Mouse (Mus musculus): ENCODE data around the gene Fcrl5. TPM values are rescaled to one million over a fixed set of nuclear protein-coding genes. Genes with fewer than 3 reads are reported as not detected.
A peak's percentile ranks its signal among the peaks of the same experiment; 100 is the strongest.

Gene Fcrl5
- polyA plus RNA-seq, 1 experiment from 2014 or later: not detected

GRCm38 (mm10) chr3:87518425-87518824, 82.9 kb downstream of the Fcrl5 start:
- ATAC-seq (ENCODE audit: insufficient read depth): no peak
- H3K9me3 ChIP-seq (replicated peaks): no peaks in the 10 kb centered on the region
- H3K4me1 ChIP-seq (replicated peaks): peaks cover 5% of the 10 kb centered on the region
- no peak overlapping the region for H3K9ac ChIP-seq
- no peaks in the 10 kb centered on the region for H3K27me3 ChIP-seq
- H3K4me3 ChIP-seq (replicated peaks): no peak overlapping the region
- H3K36me3 ChIP-seq (replicated peaks): no peaks in the 10 kb centered on the region
- no peak overlapping the region for H3K27ac ChIP-seq (replicated peaks)
- H3K4me2 ChIP-seq: no peak overlapping the region

DNA sequence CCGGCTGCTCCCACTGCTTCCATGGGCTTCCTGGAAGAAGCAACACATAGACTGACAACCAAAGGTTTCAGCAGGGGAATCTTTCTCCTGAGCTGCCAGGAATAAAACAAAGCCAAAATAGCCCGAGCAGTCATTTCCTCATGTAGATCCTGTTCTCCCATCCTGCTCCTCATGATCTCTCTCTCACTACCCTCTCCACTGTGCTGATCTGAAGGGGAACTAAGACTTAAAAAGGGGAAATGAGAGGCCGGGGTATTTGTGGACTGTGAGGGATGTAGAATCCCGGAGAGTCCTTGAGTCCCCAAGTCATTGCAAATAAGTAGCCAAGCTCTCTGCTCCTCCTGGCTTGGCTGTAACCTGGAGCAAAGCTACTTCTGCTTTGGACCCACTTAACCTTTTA, 85.6 kb downstream of the Fcrl5 start:
- Histone ChIP-seq H3K27ac (replicated peaks) (no peak overlapping the region), H3K9ac (no peak overlapping the region), H3K4me1 (replicated peaks) (peaks cover 13% of the 10 kb centered on the region), H3K4me2 (no peak overlapping the region), H3K36me3 (replicated peaks) (no peaks in the 10 kb centered on the region), H3K9me3 (replicated peaks) (no peaks in the 10 kb centered on the region), H3K4me3 (replicated peaks) (no peak overlapping the region), H3K27me3 (no peaks in the 10 kb centered on the region)
- ATAC-seq (ENCODE audit: insufficient read depth): no peak
- 25% methylated on average over 4 of the region's 4 CpGs for WGBS (ENCODE audit: insufficient replicate concordance)

GRCm38 (mm10) chr3:87521833-87522232, 86.3 kb downstream of the Fcrl5 start:
- H3K9ac ChIP-seq: no peak overlapping the region
- H3K4me2 ChIP-seq: no peak overlapping the region
- H3K36me3 ChIP-seq (replicated peaks): no peaks in the 10 kb centered on the region
- H3K27me3 ChIP-seq: no peaks in the 10 kb centered on the region
- peaks cover 20% of the 10 kb centered on the region for H3K4me1 ChIP-seq (replicated peaks)
- no peak overlapping the region for H3K4me3 ChIP-seq (replicated peaks)
- no peak for ATAC-seq (ENCODE audit: insufficient read depth)
- no peak overlapping the region for H3K27ac ChIP-seq (replicated peaks)
- no peaks in the 10 kb centered on the region for H3K9me3 ChIP-seq (replicated peaks)
- 40% methylated on average over 1 of the region's 1 CpGs for WGBS (ENCODE audit: insufficient replicate concordance)

DNA sequence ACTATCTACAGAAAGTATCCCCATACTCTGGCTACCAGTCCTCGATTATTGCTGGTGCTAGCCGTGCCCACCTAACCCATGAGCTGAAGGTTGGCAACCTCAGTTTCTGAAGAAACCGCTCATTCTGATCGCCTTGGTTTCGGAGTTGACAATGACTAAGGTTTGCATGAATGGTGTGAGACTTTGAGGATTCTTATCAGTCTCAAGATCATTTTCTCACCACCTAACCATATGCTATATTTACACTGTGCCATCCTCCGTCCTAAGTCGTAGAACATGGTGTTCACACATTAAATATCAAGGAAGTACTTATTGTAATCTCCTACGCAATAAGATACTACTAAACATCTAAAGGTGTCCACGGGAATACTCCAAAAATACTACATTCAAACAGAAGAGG, 88.1 kb downstream of the Fcrl5 start:
- Histone ChIP-seq H3K4me1 (replicated peaks) (peaks cover 28% of the 10 kb centered on the region), H3K4me2 (no peak overlapping the region), H3K9me3 (replicated peaks) (no peaks in the 10 kb centered on the region), H3K27ac (replicated peaks) (no peak overlapping the region), H3K4me3 (replicated peaks) (no peak overlapping the region), H3K36me3 (replicated peaks) (peaks cover 8% of the 10 kb centered on the region), H3K9ac (no peak overlapping the region), H3K27me3 (no peaks in the 10 kb centered on the region)
- ATAC-seq (ENCODE audit: insufficient read depth): no peak
- WGBS (ENCODE audit: insufficient replicate concordance): 72% methylated on average over 9 of the region's 9 CpGs

GRCm38 (mm10) chr3:87525043-87525836, 89.7 kb downstream of the Fcrl5 start, which contains the start of gene Etv3:
Etv3 (plus strand) TSS chr3:87525407.
- Histone ChIP-seq H3K36me3 (replicated peaks) (peaks cover 23% of the 10 kb centered on the region), H3K4me1 (replicated peaks) (peaks cover 28% of the 10 kb centered on the region), H3K27ac (replicated peaks) (peak within 1 kb of the TSS; percentile 72), H3K4me2 (peak within 1 kb of the TSS; percentile 86), H3K27me3 (no peaks in the 10 kb centered on the region), H3K4me3 (replicated peaks) (peak within 1 kb of the TSS; percentile 86), H3K9ac (peak within 1 kb of the TSS; percentile 86), H3K9me3 (replicated peaks) (no peaks in the 10 kb centered on the region)
- 5% methylated on average over 64 of the region's 64 CpGs for WGBS (ENCODE audit: insufficient replicate concordance)
- ATAC-seq (ENCODE audit: insufficient read depth): peak; percentile 87

GRCm38 (mm10) chr3:87525837-87526570, 90.4 kb downstream of the Fcrl5 start:
- Histone ChIP-seq H3K27ac (replicated peaks) (peak overlapping the region; percentile 72), H3K27me3 (no peaks in the 10 kb centered on the region), H3K4me1 (replicated peaks) (peaks cover 28% of the 10 kb centered on the region), H3K4me2 (peak overlapping the region; percentile 86), H3K9me3 (replicated peaks) (no peaks in the 10 kb centered on the region), H3K36me3 (replicated peaks) (peaks cover 31% of the 10 kb centered on the region), H3K4me3 (replicated peaks) (peak overlapping the region; percentile 86), H3K9ac (peak overlapping the region; percentile 86)
- peak; percentile 52 for ATAC-seq (ENCODE audit: insufficient read depth)
- 5% methylated on average over 27 of the region's 27 CpGs for WGBS (ENCODE audit: insufficient replicate concordance)

DNA sequence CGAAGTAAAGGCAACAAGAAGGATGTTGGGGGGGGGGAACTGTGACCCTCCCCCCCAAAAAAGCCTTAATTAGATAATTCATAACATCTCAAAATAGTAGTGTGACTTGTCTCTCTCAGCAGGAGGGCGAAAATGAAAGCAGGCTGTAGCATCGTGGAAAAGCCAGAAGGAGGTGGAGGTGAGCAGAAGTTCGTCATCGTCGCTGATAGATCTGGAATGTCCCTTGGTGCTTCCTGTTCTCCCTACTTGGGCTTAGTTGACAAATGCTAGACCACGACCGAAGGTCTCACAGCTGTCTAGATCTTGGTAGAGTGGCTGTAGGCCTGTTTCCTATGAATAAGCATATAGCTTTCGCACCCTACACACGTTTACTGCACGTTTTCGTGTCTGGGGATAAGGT, 91.6 kb downstream of the Fcrl5 start:
- no peak overlapping the region for H3K4me2 ChIP-seq
- no peaks in the 10 kb centered on the region for H3K9me3 ChIP-seq (replicated peaks)
- H3K36me3 ChIP-seq (replicated peaks): peaks cover 38% of the 10 kb centered on the region
- H3K9ac ChIP-seq: no peak overlapping the region
- ATAC-seq (ENCODE audit: insufficient read depth): no peak
- H3K4me3 ChIP-seq (replicated peaks): no peak overlapping the region
- peaks cover 28% of the 10 kb centered on the region for H3K4me1 ChIP-seq (replicated peaks)
- H3K27ac ChIP-seq (replicated peaks): no peak overlapping the region
- 67% methylated on average over 12 of the region's 12 CpGs for WGBS (ENCODE audit: insufficient replicate concordance)
- H3K27me3 ChIP-seq: no peaks in the 10 kb centered on the region

- no peak overlapping the region for H3K4me2 ChIP-seq
- ATAC-seq (ENCODE audit: insufficient read depth): no peak
Measured at GRCm38 (mm10) chr3:87528021-87528420, 92.4 kb downstream of the Fcrl5 start.

GRCm38 (mm10) chr3:87528841-87529240, 93.3 kb downstream of the Fcrl5 start:
- Histone ChIP-seq H3K4me1 (replicated peaks) (peaks cover 28% of the 10 kb centered on the region), H3K27me3 (no peaks in the 10 kb centered on the region), H3K9ac (no peak overlapping the region), H3K36me3 (replicated peaks) (peaks cover 53% of the 10 kb centered on the region), H3K27ac (replicated peaks) (no peak overlapping the region), H3K9me3 (replicated peaks) (no peaks in the 10 kb centered on the region), H3K4me2 (no peak overlapping the region), H3K4me3 (replicated peaks) (no peak overlapping the region)
- 59% methylated on average over 8 of the region's 8 CpGs for WGBS (ENCODE audit: insufficient replicate concordance)
- ATAC-seq (ENCODE audit: insufficient read depth): no peak

More at GRCm38 (mm10) chr3:87528021-87528420, 92.4 kb downstream of the Fcrl5 start:
- Histone ChIP-seq H3K36me3 (replicated peaks) (peaks cover 46% of the 10 kb centered on the region), H3K27me3 (no peaks in the 10 kb centered on the region), H3K27ac (replicated peaks) (no peak overlapping the region), H3K9me3 (replicated peaks) (no peaks in the 10 kb centered on the region), H3K4me1 (replicated peaks) (peaks cover 28% of the 10 kb centered on the region), H3K4me3 (replicated peaks) (no peak overlapping the region), H3K9ac (no peak overlapping the region)
- 61% methylated on average over 8 of the region's 8 CpGs for WGBS (ENCODE audit: insufficient replicate concordance)

DNA sequence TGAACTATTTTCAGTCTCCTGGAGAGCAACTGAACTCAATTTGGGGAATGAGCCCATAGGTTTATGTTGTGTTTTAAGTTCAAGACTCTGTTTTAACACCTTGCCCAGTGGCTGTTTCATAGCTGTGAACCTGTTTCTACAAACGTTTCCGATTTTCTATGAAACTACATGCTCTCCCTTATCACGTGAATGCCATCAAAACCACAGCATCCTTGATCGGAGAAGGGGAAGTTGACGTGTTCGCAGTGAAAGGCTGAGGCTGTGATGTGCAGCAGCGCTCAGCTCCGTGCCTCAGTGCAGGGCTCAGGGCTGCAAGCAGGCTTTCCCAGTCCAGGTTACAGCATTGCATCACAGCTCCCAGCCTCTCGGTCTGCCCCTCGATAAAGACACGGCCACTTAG, 94.0 kb downstream of the Fcrl5 start:
- Histone ChIP-seq H3K9ac (no peak overlapping the region), H3K27me3 (no peaks in the 10 kb centered on the region), H3K27ac (replicated peaks) (no peak overlapping the region), H3K4me2 (no peak overlapping the region), H3K4me1 (replicated peaks) (peaks cover 28% of the 10 kb centered on the region), H3K9me3 (replicated peaks) (no peaks in the 10 kb centered on the region), H3K36me3 (replicated peaks) (peaks cover 61% of the 10 kb centered on the region), H3K4me3 (replicated peaks) (no peak overlapping the region)
- no peak for ATAC-seq (ENCODE audit: insufficient read depth)
- WGBS (ENCODE audit: insufficient replicate concordance): 31% methylated on average over 11 of the region's 11 CpGs

- peaks cover 22% of the 10 kb centered on the region for H3K4me1 ChIP-seq (replicated peaks)
- H3K36me3 ChIP-seq (replicated peaks): peaks cover 67% of the 10 kb centered on the region
- H3K27ac ChIP-seq (replicated peaks): no peak overlapping the region
- 79% methylated on average over 3 of the region's 3 CpGs for WGBS (ENCODE audit: insufficient replicate concordance)
- H3K9ac ChIP-seq: no peak overlapping the region
- no peaks in the 10 kb centered on the region for H3K27me3 ChIP-seq
- H3K4me3 ChIP-seq (replicated peaks): no peak overlapping the region
- no peaks in the 10 kb centered on the region for H3K9me3 ChIP-seq (replicated peaks)
- H3K4me2 ChIP-seq: no peak overlapping the region
- ATAC-seq (ENCODE audit: insufficient read depth): no peak
Measured at GRCm38 (mm10) chr3:87530234-87530633, 94.7 kb downstream of the Fcrl5 start.
